Mouse (Mus musculus): ENCODE data around the gene Tmem178.
A peak's percentile ranks its signal among the peaks of the same experiment; 100 is the strongest.
"Not testable (repeated sequence)": the region's sequence is repeated elsewhere in the genome, so short reads cannot be mapped to it uniquely, and the experiment has no call there.

Gene Tmem178

DNA sequence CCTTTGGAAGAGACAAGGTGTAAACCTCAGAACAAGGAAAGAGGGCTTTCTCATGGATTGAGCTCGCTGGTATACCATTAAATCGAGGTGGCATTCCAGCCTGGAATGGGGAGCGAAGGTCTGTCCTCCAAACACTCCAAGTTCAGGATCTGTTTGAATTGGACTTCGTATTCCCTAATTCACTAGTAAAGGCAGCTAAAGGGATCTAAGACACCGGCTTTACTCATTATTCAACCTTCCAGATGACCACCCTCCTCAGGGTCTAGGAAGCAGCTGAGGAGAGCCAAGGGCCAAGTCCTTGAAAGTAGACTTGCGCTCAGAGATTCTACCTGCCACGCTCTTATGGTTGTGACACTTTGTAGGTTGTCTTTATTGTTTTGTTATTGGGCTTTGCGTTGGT is 1.1 kb downstream of the Tmem178 start:
- not testable (repeated sequence) for DNase-seq (ENCODE audit: low spot score in 2 of 2)

DNA sequence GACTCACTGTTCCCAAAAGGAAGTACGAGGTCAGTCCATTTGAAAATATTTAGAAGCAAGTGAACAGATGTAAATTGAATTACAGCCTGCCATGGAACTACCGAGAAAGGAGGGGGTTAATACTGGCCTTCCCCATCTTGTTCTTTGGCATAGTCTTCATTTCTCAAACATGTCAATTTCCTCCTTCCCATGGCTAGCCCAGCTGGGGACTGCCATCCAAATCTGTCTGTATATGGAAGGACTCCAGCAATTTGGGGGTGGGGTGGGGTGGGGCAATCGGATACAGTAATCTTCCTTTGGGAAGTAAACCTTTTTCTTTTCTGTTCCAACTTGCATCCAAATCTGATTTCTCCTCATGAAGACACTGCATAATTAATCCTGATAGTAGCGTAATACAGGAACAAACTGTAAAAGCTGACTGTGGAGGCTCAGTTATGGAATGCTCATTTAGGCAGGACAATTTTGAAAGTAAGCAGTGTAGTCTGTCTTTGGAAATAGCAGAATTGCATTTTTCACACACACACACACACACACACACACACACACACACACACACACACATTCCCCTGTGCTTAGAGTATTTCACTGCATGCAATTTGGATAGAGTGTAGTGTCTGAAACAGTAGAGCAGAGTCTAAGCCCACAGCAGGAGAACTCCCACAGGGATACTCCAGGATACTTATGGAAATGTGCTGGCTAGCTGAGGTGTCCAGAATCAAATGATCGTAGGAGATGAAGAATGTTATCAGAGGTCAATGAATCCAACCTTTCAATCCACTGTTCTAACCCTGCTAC is 1.9 kb downstream of the Tmem178 start:
- DNase-seq (ENCODE audit: low spot score in 2 of 2) = no peak

DNA sequence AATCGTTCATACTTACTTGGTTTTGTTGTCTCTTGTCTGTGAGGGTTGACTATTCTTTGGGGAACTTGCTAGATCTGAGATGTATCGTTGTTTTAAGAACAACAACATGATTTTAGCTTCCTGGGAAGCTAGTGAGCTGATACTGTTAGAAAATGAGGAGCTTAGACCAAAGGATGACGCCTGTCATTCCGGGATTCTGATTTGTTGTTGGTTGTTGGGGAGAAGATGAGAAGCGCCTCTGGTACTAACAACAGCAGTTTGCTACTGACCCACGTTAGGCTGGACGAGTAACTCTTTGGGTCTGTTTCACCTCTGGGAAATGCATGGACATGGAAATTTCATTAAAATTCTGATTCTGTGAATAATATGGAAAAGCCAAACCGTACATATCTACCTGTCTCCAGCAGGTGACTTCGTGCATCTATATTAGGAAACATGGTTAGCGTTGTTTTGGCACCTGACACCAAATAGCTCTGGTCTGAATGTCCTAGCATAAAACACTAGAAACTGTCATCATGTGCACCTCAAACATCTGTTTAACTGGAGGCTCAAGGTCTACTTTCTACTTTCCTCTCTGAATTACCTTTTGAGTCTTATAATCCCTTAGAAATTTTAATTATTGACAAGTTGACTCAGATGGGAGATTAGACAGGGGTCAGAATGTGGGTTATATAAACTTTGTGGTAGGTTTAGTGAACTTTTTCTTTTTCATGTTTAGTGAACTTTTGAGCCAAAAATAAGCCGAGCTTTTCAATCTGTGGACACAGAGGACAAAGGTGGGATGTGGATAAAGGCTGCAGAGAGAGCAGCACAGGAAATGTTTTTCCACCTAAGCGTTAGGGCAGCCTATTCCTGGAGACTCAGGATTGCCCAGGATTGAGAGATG is 2.9 kb downstream of the Tmem178 start:
- DNase-seq (ENCODE audit: low spot score in 2 of 2) = no peak

GRCm38 (mm10) chr17:80949382-80949781 is 5.0 kb downstream of the Tmem178 start:
- DNase-seq (ENCODE audit: low spot score in 2 of 2) = no peak

DNA sequence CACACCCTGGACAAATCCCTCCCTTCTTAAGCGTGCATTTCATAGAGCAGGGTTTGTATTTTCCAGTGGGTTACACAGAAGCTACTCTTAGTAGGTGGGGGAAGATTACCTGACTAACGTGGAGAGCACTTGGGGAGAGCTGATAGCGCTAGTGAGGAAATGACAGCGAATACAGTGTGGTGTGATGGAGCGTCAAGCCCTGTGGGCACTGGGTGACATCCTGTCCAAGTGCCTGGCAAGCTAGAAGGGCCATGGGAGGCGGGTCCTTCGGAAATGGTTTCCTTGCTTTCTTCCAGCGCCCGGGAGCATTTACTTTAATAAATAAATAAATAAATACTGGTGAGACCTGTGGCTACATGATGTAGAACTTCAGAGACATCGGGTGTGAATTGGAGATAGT is 5.5 kb downstream of the Tmem178 start:
- DNase-seq (ENCODE audit: low spot score in 2 of 2) = no peak

DNA sequence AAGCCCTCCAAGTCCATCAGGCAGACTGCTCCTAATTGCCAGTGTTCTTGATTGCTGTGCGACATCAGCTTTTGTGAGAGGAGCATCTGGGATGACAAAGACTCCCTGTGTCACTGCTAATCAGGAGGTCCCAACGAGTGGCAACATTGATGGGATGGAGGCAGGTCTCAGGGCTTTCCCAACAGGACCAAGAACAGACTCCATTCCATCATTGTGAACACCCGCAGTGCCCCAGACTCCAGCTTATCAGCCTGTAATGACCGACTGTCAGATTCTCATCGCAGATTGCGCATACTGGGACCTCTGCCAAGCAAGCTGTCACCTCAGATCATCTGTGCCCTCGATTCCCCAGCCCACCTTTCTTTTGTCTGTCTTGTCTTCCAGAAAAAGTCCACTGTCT is 7.9 kb downstream of the Tmem178 start:
- no peak for DNase-seq (ENCODE audit: low spot score in 2 of 2)

DNA sequence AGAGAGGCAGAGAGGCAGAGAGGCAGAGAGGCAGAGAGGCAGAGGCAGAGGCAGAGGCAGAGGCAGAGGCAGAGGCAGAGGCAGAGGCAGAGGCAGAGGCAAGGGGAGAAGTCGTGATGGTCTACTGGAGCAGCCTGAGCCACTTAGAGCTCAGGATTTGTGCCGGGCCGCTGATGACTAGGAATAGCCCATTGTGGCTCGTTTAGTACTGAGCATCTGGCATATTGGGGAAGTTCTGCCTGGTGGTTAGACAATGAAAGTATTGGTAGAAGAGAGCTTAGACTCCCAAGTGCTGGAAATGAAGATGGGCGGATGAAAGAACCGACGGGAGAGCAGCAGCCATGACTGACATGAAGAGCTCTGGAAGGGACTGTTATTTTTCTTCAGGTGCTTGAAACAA is 11.0 kb downstream of the Tmem178 start:
- DNase-seq (ENCODE audit: low spot score in 2 of 2) = no peak

DNA sequence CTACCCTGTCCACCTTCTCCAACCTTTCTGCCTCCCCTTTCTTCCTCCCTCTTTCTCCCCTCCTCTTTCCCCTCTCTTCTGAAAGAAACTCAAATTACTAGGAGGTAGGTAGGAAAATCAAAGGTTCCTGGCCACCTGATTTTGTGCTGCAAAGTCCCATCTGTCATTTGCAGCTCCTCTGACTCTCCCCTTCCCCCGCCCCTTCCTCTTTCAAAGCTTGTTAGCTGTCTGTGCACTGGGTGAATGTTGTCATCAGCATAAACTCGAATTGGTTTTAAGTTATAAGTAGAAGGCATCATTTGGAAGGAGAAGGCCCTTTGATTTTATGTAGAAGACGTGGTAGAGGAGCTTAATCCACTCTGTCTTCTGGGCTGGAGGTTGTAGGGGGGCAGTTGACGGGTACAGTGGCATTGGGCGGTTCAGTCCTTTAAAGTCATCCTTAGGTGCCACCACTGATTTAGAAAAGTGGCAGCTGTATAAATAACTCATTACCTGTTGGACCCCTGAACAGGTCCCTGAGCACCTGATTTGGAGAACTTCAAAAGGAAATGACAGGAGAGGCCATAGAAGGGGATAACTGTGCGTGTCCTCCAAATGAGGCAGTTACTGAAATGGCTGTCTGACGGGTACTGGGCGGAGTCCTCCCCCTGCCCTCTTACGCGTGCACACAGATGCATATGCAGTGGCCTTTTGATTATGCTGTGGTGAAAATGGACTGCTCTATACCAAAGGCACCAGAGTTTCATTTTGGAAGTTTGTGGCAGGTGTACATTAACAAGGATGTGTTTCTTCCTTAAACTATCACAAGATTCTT is 11.8 kb downstream of the Tmem178 start:
- DNase-seq (ENCODE audit: low spot score in 2 of 2) = no peak

GRCm38 (mm10) chr17:80958332-80958731 is 13.9 kb downstream of the Tmem178 start:
- DNase-seq (ENCODE audit: low spot score in 2 of 2) = peak in 1 of 2 experiments; percentile 53

- no peak for DNase-seq (ENCODE audit: low spot score in 2 of 2)
Observed at GRCm38 (mm10) chr17:80959840-80960239, 15.4 kb downstream of the Tmem178 start.

- DNase-seq (ENCODE audit: low spot score in 2 of 2) = no peak
Observed at GRCm38 (mm10) chr17:80967475-80967874, 23.0 kb downstream of the Tmem178 start.

- DNase-seq (ENCODE audit: low spot score in 2 of 2) = peak in 1 of 2 experiments; percentile 59
Observed at GRCm38 (mm10) chr17:80969643-80970619, 25.5 kb downstream of the Tmem178 start.

DNA sequence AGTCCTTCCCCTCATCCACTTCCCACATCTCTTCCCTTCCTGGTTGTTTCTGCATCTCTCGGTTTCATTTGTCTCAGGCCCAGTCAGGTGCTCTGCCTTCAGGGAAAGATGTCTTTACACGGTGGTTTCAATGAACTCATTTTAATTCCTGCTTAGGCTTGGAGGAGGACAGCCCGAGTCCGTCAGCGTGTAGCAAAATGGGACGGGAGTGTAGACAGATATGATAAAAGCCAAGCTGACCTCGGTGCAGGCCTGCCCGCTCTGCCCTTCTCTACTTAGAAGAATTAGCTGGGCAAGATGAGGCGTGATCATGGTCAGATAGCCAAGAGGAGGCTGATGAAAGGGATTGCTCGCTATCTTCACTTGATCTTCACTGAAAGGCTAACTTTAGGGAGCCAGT is 26.3 kb downstream of the Tmem178 start:
- DNase-seq (ENCODE audit: low spot score in 2 of 2) = no peak

DNA sequence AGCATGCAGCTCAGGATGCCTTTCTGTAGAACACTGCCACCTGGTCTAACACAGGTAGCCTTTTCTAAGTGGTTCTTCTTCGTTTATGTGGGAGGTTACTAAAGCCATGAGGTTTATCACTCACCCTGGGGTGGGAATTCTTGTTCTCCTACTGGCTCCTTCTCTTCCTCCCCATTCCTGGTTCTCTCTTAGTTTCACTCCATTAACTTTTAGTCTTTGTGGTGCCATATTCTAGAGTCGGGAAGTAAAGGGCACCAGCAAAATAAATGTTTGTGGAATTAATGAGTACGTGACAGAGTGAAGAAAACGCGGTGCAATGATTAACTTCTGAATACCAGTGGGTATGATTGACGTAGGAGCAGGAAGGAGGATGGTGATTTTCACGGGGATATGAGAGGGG is 28.5 kb downstream of the Tmem178 start:
- no peak for DNase-seq (ENCODE audit: low spot score in 2 of 2)

GRCm38 (mm10) chr17:80977245-80977644 is 32.8 kb downstream of the Tmem178 start:
- DNase-seq (ENCODE audit: low spot score in 2 of 2) = no peak

GRCm38 (mm10) chr17:80980096-80980495 is 35.7 kb downstream of the Tmem178 start:
- DNase-seq (ENCODE audit: low spot score in 2 of 2) = no peak

DNA sequence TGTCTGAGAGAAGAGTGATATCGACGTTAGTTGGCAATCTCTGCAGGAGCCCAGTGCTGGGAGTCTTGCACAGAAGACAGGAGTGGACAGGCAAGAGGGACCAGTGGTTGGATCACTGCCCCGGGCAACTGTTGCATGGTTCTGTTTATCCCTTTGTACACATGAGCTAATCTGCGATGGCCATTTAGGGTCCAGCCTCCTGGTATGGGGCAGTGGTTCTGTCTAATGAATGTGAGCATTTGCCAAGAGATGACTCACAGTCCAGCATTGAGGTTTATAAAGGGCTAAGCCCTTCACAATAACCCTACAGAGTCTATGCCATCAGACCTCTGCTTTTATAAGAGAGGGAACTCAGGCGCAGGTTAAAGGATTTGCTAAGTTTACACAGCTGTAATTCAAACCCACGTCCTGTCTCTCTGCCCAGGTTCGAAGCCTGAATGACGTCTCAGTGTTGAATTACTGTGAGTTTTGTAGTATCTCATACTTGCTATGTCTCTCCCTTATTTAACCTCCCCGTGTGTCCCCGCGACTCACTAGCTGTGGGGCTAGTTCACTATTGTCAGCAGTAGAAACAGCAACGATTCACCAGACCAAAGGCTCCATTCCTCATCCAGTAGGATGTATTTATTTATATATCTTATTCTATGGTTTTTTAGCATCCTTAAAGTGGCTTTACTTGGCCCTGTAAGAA is 37.4 kb downstream of the Tmem178 start:
- peak in 1 of 2 experiments; percentile 35 for DNase-seq (ENCODE audit: low spot score in 2 of 2)

DNA sequence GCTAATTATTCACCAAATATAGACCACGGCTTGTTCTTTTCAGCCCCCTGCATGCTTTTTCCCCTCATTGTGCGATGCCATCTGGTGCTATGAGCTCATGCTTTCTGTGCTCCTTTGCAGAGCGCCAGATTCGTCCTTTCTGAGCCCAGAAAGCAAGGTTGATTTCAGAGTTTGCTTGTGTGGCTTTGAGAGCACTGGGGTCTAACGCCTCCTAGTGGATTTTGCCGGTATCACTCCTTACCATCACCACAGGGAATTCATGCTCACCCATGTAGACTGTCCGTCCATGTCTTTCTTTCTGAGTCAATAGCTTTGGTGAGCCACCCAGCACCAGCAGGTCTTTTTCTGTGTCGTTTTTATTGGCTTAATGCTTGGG is 38.0 kb downstream of the Tmem178 start:
- DNase-seq (ENCODE audit: low spot score in 2 of 2) = peak; percentile 79 to 96

- no peak for DNase-seq (ENCODE audit: low spot score in 2 of 2)
Observed at GRCm38 (mm10) chr17:80982976-80983375, 38.5 kb downstream of the Tmem178 start.

- no peak for DNase-seq (ENCODE audit: low spot score in 2 of 2)
Observed at GRCm38 (mm10) chr17:80991535-80992127, 47.2 kb downstream of the Tmem178 start.

Data from left cerebral cortex, adult 9 months (tissue).